Mouse (Mus musculus) cerebellum, adult 2 months (tissue): ENCODE data around the gene Sult2b1.

Source experiments
- CTCF ChIP-seq: fragments of 200-500 bp; IDR thresholded peaks from 2 replicates; pipeline ENCODE4 v1.5.1; 2011; ENCODE audit warnings: low read depth, mild to moderate bottlenecking, control low read depth, low read length, moderate library complexity, borderline replicate concordance; ENCODE audit not compliant: insufficient read depth
- POLR2A ChIP-seq: fragments of 200-500 bp; IDR thresholded peaks from 2 replicates; pipeline ENCODE4 v1.6.1; 2011; ENCODE audit warnings: low read length, control low read depth, borderline replicate concordance; ENCODE audit not compliant: insufficient read depth

GRCm38 (mm10) chr7:45759400-45759799 is 25.1 kb downstream of the Sult2b1 start:
- TF ChIP-seq CTCF (no peak), POLR2A (no peak)
